Mouse (Mus musculus) neural tube, embryonic 15.5 days (tissue): ENCODE results near the gene Slc5a1. TPM values are rescaled to one million over a fixed set of nuclear protein-coding genes. Genes with fewer than 3 reads are reported as not detected.

Experiments used
- polyA plus RNA-seq: library from polyadenylated mRNA; unstranded; fragments of >200 nt; fragmentation: Nextera tagmentation; extraction: Ambion mirVana; gene quantifications from 2 replicates; pipeline ENCODE4 v1.2.1, GENCODE M21; 2015

Gene Slc5a1
- polyA plus RNA-seq, 1 experiment from 2014 or later, result 0.05 TPM

Other genes with a start within 250 kb of the Slc5a1 start
- 9.6 and 10.2 TPM in 2 replicates for gene Prr14l, start 250.0 kb upstream of the Slc5a1 start, polyA plus RNA-seq
- gene Depdc5, start 240.5 kb upstream of the Slc5a1 start, polyA plus RNA-seq, result 24.9 and 25.4 TPM in 2 replicates
- gene Ywhah, start 85.4 kb upstream of the Slc5a1 start, polyA plus RNA-seq, result 862 and 927 TPM in 2 replicates
- 2.8 and 6.7 TPM in 2 replicates for gene Spon2, start 114.2 kb downstream of the Slc5a1 start, polyA plus RNA-seq
- 426 and 445 TPM in 2 replicates for gene Ctbp1, start 170.8 kb downstream of the Slc5a1 start, polyA plus RNA-seq
- 126 and 128 TPM in 2 replicates for gene Maea, start 231.3 kb downstream of the Slc5a1 start, polyA plus RNA-seq